Mouse (Mus musculus) T-cell, adult 2 months (primary cell): ENCODE data around the gene Rap1gap.

Experiments used
- DNase-seq: peaks from one replicate; pipeline ENCODE4 v3.0.0; 2022; ENCODE audit warnings: low spot score

Rap1gap gene

GRCm38 (mm10) chr4:137723527-137723926 is 59.0 kb downstream of the Rap1gap start:
- no peak for DNase-seq

- DNase-seq = no peak
These were observed 59.7 kb downstream of the Rap1gap start for GRCm38 (mm10) chr4:137724212-137724611.

- peak; percentile 81 for DNase-seq
These were observed 60.2 kb downstream of the Rap1gap start for GRCm38 (mm10) chr4:137724766-137725165.

GRCm38 (mm10) chr4:137725541-137726145 is 61.1 kb downstream of the Rap1gap start:
- DNase-seq = no peak

- no peak for DNase-seq
These were observed 62.4 kb downstream of the Rap1gap start for GRCm38 (mm10) chr4:137726739-137727505.

GRCm38 (mm10) chr4:137727506-137728187 is 63.1 kb downstream of the Rap1gap start:
- no peak for DNase-seq

GRCm38 (mm10) chr4:137728399-137729154 is 64.1 kb downstream of the Rap1gap start:
- DNase-seq = no peak

- no peak for DNase-seq
These were observed 64.8 kb downstream of the Rap1gap start for GRCm38 (mm10) chr4:137729155-137729855.

GRCm38 (mm10) chr4:137730134-137730533 is 65.6 kb downstream of the Rap1gap start:
- peak; percentile 56 for DNase-seq

GRCm38 (mm10) chr4:137730757-137731156 is 66.2 kb downstream of the Rap1gap start:
- no peak for DNase-seq

- no peak for DNase-seq
These were observed 67.4 kb downstream of the Rap1gap start for GRCm38 (mm10) chr4:137731891-137732290.

GRCm38 (mm10) chr4:137732361-137732760 is 67.8 kb downstream of the Rap1gap start:
- DNase-seq = no peak

- DNase-seq = no peak
These were observed 68.4 kb downstream of the Rap1gap start for GRCm38 (mm10) chr4:137732962-137733361.

GRCm38 (mm10) chr4:137733459-137733858 is 68.9 kb downstream of the Rap1gap start:
- DNase-seq = no peak

GRCm38 (mm10) chr4:137736220-137736701 is 71.7 kb downstream of the Rap1gap start:
- no peak for DNase-seq

- no peak for DNase-seq
These were observed 73.2 kb downstream of the Rap1gap start for GRCm38 (mm10) chr4:137737760-137738159.

GRCm38 (mm10) chr4:137739151-137739923 is 74.8 kb downstream of the Rap1gap start:
- DNase-seq = no peak

- DNase-seq = no peak
These were observed 75.8 kb downstream of the Rap1gap start for GRCm38 (mm10) chr4:137740350-137740749.

GRCm38 (mm10) chr4:137743791-137744190 is 79.3 kb downstream of the Rap1gap start:
- no peak for DNase-seq

GRCm38 (mm10) chr4:137744433-137744918 is 80.0 kb downstream of the Rap1gap start:
- DNase-seq = no peak
